Mouse (Mus musculus) bone marrow, adult 2 months (tissue): ENCODE results near the gene Med24. TPM values are rescaled to one million over a fixed set of nuclear protein-coding genes. Genes with fewer than 3 reads are reported as not detected.

Source experiments
- H3K27ac ChIP-seq: fragments of 200-500 bp; 2 replicates; pipeline ENCODE4 v1.5.1; 2012; ENCODE audit warnings: low read depth, mild to moderate bottlenecking, control low read depth, inconsistent platforms, low read length; ENCODE audit not compliant: control insufficient read depth, poor library complexity, insufficient read depth
- H3K4me1 ChIP-seq: fragments of 200-500 bp; 2 replicates; pipeline ENCODE4 v1.6.1; 2011; ENCODE audit warnings: low read length; ENCODE audit not compliant: control insufficient read depth, insufficient read depth
- H3K4me3 ChIP-seq: fragments of 200-500 bp; replicated peaks from 2 replicates; pipeline ENCODE3; 2011; ENCODE audit warnings: mild to moderate bottlenecking, low read depth, low read length, control low read depth; ENCODE audit not compliant: control insufficient read depth
- CTCF ChIP-seq: fragments of 200-500 bp; IDR thresholded peaks from 2 replicates; pipeline ENCODE4 v1.5.1; 2011; ENCODE audit warnings: low read length, control low read depth; ENCODE audit not compliant: control insufficient read depth, insufficient read depth
- POLR2A ChIP-seq: fragments of 200-500 bp; IDR thresholded peaks from 2 replicates; pipeline ENCODE4 v1.6.1; 2011; ENCODE audit warnings: low read depth, mild to moderate bottlenecking, control low read depth, low read length, borderline replicate concordance; ENCODE audit not compliant: control insufficient read depth
- WGBS: fragments of 180-500 bp; shearing (Covaris S2); methylation state at CpG from one replicate; pipeline ENCODE4 v1.1.7; 2018; 5-methylcytosine and 5-hydroxymethylcytosine counted together
- polyA plus RNA-seq: library from polyadenylated mRNA; stranded (reverse); fragments of >200 nt; gene quantifications from 2 replicates; pipeline ENCODE4 v1.2.4, GENCODE M21; 2011; ENCODE audit warnings: low replicate concordance; ENCODE audit not compliant: missing spikeins, insufficient read depth, insufficient read length

Gene Med24
- polyA plus RNA-seq, 1 experiment = 26.7 TPM

DNA sequence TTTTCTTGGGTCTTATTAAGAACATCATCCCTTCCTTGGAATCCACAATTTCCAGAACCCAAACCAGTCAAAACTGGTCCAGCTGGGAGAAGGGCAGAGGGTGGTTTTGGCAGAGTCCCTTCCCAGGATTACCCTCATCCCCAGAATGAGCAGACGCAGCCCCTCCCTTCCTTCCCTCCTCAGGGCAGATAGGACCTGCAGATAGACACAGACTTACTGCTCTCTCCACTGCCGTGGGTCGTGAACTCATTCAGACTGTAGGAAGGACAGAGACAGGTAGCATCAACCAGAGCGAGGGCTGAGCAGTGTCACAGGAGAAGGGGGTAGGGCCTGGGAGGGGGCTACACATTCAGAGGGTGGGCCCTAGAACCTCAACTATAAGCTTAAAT, 18.2 kb downstream of the Med24 start:
- TF ChIP-seq CTCF (no peak), POLR2A (no peak)
- 33% methylated on average over 4 of the region's 4 CpGs for WGBS
- Histone ChIP-seq H3K27ac (peak overlapping the region; percentile 57), H3K4me1 (peaks cover 4% of the 10 kb centered on the region; the same call in 1 of the 2 replicates), H3K4me3 (no peak overlapping the region)

GRCm38 (mm10) chr11:98710416-98711045, 18.7 kb downstream of the Med24 start:
- WGBS = 12% methylated on average over 12 of the region's 12 CpGs
- TF ChIP-seq POLR2A = no peak
- peak; percentile 97 for TF ChIP-seq CTCF
- Histone ChIP-seq H3K27ac (peak overlapping the region; percentile 57), H3K4me3 (no peak overlapping the region), H3K4me1 (peaks cover 4% of the 10 kb centered on the region; the same call in 1 of the 2 replicates)

GRCm38 (mm10) chr11:98709001-98709741, 20.1 kb downstream of the Med24 start:
- H3K4me1 ChIP-seq = peaks cover 4% of the 10 kb centered on the region; the same call in 1 of the 2 replicates
- TF ChIP-seq CTCF = no peak
- TF ChIP-seq POLR2A = no peak
- 16% methylated on average over 26 of the region's 26 CpGs for WGBS
- H3K27ac ChIP-seq = no peak overlapping the region
- no peak overlapping the region for H3K4me3 ChIP-seq

DNA sequence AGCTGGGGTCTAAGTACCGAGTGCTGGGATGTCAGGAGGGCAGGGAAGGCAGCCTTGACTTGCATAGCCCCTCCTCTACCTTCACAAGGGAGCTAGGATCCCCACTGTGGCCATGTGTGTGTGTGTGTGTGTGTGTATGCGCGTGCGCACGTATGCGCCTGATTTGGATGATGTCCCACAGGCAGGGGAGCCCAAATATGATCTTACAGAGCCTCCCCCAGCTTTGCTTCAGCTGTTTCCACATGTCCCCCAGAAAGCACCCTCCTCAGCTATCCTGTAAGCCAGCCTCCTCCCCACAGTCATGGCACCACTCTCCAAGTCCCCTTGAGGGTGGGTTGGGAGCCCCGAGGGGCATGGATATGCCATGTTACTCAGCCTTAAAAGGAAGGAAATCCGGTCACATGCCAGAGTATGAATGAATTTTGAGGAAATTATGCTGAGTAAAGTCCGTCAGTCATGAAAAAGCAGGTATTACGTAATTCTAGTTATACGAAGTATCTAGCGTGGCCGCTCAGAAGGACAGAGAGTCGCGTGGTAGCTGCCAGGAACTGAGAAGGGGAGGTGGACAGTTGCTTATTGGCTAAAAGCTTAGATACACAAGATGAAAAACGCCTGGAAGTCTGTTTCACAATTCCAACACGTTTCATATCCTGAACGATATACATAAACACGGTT, 20.8 kb downstream of the Med24 start:
- TF ChIP-seq CTCF (no peak), POLR2A (no peak)
- Histone ChIP-seq H3K27ac (no peak overlapping the region; the same call in 1 of the 2 replicates), H3K4me3 (no peak overlapping the region), H3K4me1 (peaks cover 4% of the 10 kb centered on the region; the same call in 1 of the 2 replicates)
- 46% methylated on average over 19 of the region's 19 CpGs for WGBS

- Histone ChIP-seq H3K4me3 (no peak overlapping the region), H3K27ac (no peak overlapping the region), H3K4me1 (peaks cover 4% of the 10 kb centered on the region; the same call in 1 of the 2 replicates)
- TF ChIP-seq POLR2A = no peak
- no peak for TF ChIP-seq CTCF
- 90% methylated on average over 22 of the region's 22 CpGs for WGBS
Measured at GRCm38 (mm10) chr11:98707401-98708281, 21.6 kb downstream of the Med24 start.

DNA sequence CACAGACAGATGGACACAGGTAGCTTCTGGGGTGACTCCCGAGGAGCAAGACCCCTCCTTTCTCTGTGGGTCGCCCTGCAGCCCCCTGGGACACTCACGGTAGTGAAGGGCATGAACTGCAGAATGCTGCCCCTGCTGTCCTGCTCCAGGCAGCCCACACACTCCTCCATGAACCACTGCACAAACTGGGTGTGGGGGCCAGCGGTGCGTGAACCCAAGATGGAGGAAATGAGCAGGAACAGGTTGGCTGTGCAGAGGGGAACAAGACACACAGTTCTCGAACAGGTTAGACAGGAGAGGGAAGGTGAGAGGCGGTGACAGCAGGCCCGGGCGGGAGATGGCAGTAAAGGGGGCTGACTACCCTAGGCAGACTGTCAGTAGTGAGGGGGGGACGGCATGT, 24.2 kb downstream of the Med24 start:
- 86% methylated on average over 10 of the region's 10 CpGs for WGBS
- no peak for TF ChIP-seq CTCF
- TF ChIP-seq POLR2A = no peak
- no peak overlapping the region for H3K4me3 ChIP-seq
- peaks cover 2% of the 10 kb centered on the region; the same call in 1 of the 2 replicates for H3K4me1 ChIP-seq
- H3K27ac ChIP-seq = no peak overlapping the region

DNA sequence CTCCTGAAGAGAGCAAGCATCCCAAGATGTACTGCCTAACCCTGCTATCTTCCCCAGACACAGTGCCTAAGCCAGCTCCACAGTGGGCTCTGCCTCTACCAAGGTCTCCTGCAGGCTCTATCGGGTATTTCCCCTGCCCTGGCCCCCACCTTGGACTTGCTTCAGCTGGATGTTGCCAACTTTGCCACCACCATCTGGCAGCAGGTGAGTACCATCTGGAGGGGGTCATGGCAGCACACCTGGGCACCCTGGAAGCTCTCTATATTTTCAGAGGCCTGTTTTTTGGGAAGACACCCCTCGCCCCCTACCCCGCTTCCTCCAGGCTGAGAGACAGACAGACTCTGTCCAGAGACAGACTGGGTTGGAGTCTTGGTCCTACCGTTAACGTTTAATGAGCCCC, 26.9 kb downstream of the Med24 start:
- WGBS = 65% methylated on average over 5 of the region's 5 CpGs
- no peak for TF ChIP-seq CTCF
- no peak for TF ChIP-seq POLR2A
- H3K4me3 ChIP-seq = no peak overlapping the region
- H3K27ac ChIP-seq = no peak overlapping the region
- H3K4me1 ChIP-seq = no peaks in the 10 kb centered on the region

- Histone ChIP-seq H3K4me1 (no peaks in the 10 kb centered on the region), H3K27ac (no peak within 1 kb of the TSS), H3K4me3 (no peak within 1 kb of the TSS)
- no peak for TF ChIP-seq CTCF
- no peak for TF ChIP-seq POLR2A
- 78% methylated on average over 10 of the region's 10 CpGs for WGBS
Measured at GRCm38 (mm10) chr11:98701213-98701670, 28.0 kb downstream of the Med24 start, which contains the start of gene Csf3. TSS of gene Csf3 (plus strand) at chr11:98701263.
